Mouse (Mus musculus) CH12.LX (cell line): ENCODE measurements around the gene Il17ra.
A peak's percentile ranks its signal among the peaks of the same experiment; 100 is the strongest.

Source experiments
- CTCF ChIP-seq, 2 experiments: IDR thresholded peaks in 1 of 2; conservative IDR thresholded peaks in 1 of 2; 2 replicates each; pipeline ENCODE4 v1.5.1; 2011 to 2012; ENCODE audit warnings: low read depth in 2 of 2, low read length in 2 of 2, improper control_type of control experiment in 1 of 2, inconsistent platforms in 1 of 2, mild to moderate bottlenecking in 1 of 2, moderate library complexity in 1 of 2
- ELF1 ChIP-seq: IDR thresholded peaks from 2 replicates; pipeline ENCODE4 v1.6.1; 2014; ENCODE audit warnings: low read depth, mild to moderate bottlenecking, inconsistent platforms, low read length, improper control_type of control experiment
- EP300 ChIP-seq: IDR thresholded peaks from 2 replicates; pipeline ENCODE4 v1.6.1; 2011; ENCODE audit warnings: low read length, improper control_type of control experiment
- ETS1 ChIP-seq: conservative IDR thresholded peaks from 2 replicates; pipeline ENCODE4 v1.6.1; 2012; ENCODE audit warnings: low read depth, mild to moderate bottlenecking, inconsistent platforms, low read length, improper control_type of control experiment, moderate library complexity
- HCFC1 ChIP-seq: IDR thresholded peaks from 2 replicates; pipeline ENCODE4 v1.6.1; 2012; ENCODE audit warnings: low read depth, mild to moderate bottlenecking, inconsistent platforms, low read length, improper control_type of control experiment
- JUND ChIP-seq: conservative IDR thresholded peaks from 2 replicates; pipeline ENCODE4 v1.6.1; 2011; ENCODE audit warnings: low read depth, low read length, improper control_type of control experiment
- NELFE ChIP-seq: IDR thresholded peaks from 2 replicates; pipeline ENCODE4 v1.6.1; 2011; ENCODE audit warnings: low read depth, low read length, improper control_type of control experiment
- NRF1 ChIP-seq: IDR thresholded peaks from 2 replicates; pipeline ENCODE4 v1.6.1; 2014; ENCODE audit warnings: low read depth, mild to moderate bottlenecking, inconsistent platforms, low read length, improper control_type of control experiment, moderate library complexity
- POLR2A ChIP-seq: IDR thresholded peaks from 2 replicates; pipeline ENCODE4 v1.6.1; 2011; ENCODE audit warnings: low read depth, mild to moderate bottlenecking, improper control_type of control experiment, low read length
- TBP ChIP-seq: conservative IDR thresholded peaks from 2 replicates; pipeline ENCODE4 v1.6.1; 2011; ENCODE audit warnings: low read depth, low read length, improper control_type of control experiment
- ZNF384 ChIP-seq: IDR thresholded peaks from 2 replicates; pipeline ENCODE4 v1.6.1; 2012; ENCODE audit warnings: low read depth, low read length, improper control_type of control experiment, inconsistent platforms

DNA sequence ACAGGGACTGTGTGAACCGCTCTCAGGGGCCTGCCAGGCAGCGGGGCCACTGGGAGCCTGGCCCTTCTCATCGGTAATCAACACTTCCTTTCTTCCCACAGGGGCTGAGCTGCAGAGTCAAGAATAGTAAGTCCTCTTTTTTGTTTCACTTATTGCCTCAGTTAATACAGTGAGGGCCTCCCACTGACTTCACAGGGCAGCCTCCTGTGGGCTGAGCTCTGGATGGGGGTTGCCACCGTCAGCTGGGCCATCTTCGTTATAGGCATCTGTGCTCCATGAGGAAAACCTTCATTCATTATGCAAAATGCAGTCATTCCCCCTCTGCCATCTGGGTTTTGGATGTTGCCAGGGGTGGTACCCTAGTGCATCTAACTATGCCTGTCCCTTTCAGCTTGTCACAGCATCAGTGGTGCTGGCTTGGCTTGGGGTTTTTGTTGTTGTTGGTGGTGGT, 9.0 kb downstream of the Il17ra start:
- TF ChIP-seq ZNF384 (no peak), ELF1 (0 out of 2 replicates have a peak, but pooled peaks have one; percentile 17), EP300 (no peak), CTCF (conservative IDR thresholded peaks at IDR 0.05 in 1 of 2, IDR thresholded peaks at IDR 0.05 in 1 of 2; ENCODE audit: low read depth in 2 of 2, low read length in 2 of 2) (no peak), JUND (no peak), ETS1 (peak; percentile 78), POLR2A (no peak), HCFC1 (no peak), NRF1 (no peak), TBP (no peak), NELFE (no peak)
